Mouse (Mus musculus) layer of hippocampus, adult 18-20 months (tissue): ENCODE measurements around the gene Ebi3. TPM values are rescaled to one million over a fixed set of nuclear protein-coding genes. Genes with fewer than 3 reads are reported as not detected.

Experiments
- DNase-seq, 2 experiments: peaks; one replicate each; pipeline ENCODE4 v3.0.0; 2022; ENCODE audit warnings: low spot score in 2 of 2
- total RNA-seq, 2 experiments: library from RNA; stranded (reverse); gene quantifications; 2 replicates each; pipeline ENCODE4 v1.2.3; 2021

Ebi3 gene
- total RNA-seq, 2 experiments from 2014 or later, result 1.4 to 1.5 TPM

DNA sequence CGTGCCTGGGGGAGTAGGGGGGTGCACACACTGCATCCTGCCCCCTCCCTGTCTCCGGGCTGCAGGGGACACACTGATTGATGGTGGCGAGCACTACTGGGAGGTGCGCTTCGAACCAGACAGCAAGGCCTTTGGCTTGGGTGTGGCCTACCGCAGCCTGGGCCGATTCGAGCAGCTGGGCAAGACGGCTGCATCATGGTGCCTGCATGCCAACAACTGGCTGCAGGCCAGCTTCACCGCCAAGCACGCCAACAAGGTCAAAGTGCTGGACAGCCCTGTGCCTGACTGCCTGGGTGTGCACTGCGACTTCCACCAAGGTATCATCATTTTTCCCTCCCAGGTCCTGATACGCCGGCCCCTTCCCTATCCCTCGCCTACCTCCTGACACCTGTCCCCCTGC is 43.6 kb downstream of the Ebi3 start:
- DNase-seq, result no peak

DNA sequence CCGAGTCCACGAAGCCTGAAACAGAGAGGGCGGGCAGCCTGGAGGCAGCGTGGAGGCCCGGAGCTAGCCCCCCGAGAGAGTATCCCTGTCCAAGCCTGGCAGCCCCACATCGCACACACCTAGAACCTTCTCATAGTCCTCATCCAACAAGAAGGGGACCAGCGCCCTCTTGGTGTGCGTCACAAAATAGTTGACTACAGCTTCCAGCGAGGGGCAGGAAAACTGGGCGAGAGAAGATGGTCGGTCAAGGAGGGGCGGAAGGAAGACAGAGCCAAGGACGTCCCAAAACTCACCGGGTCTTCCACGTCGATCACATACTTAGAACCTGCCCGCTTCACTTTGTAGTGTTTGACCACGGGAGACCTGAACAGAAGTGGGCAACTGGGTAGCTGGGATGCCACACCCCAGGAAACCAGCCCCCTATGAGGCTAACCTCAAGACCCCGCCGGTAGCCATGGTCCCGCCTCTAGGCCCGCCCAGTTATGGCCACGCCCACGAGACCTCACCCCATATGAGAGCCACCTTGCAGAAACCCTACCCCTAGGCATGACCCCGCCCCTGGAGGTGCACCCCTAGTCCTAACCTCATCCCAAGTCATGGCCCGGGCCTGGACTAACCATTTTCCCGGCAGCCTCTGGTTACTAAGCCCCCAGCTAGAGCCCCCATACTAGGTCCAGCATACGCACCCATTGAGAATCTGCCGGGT is 47.5 kb downstream of the Ebi3 start:
- DNase-seq, result no peak

- DNase-seq, result no peak
Observed at GRCm38 (mm10) chr17:56003000-56003399, 50.6 kb downstream of the Ebi3 start.

- no peak for DNase-seq
Observed at GRCm38 (mm10) chr17:56005415-56006061, 53.1 kb downstream of the Ebi3 start, which contains the start of the genes Stap2 and Mpnd. Stap2 (minus strand) TSS chr17:56005584. Mpnd (plus strand) TSS chr17:56005711.

Other genes starting within 250 kb of the Ebi3 start
- 1 to 10 TPM; 4.6 to 8.1 TPM for gene Pot1b, start 240.0 kb upstream of the Ebi3 start, total RNA-seq
- under 1 TPM in 1 of 2 experiments, not detected in 1; 0.07 TPM for gene Adgre4, start 202.7 kb upstream of the Ebi3 start, total RNA-seq
- 1 to 10 TPM; 4.7 to 5.9 TPM for gene Zfp119a, start 73.7 kb upstream of the Ebi3 start, total RNA-seq
- gene Zfp959, start 60.5 kb upstream of the Ebi3 start, total RNA-seq, result 1 to 10 TPM; 6.2 to 6.5 TPM
- 1 to 10 TPM; 2.9 to 3.6 TPM for gene Zfp119b, start 3.1 kb upstream of the Ebi3 start, total RNA-seq
- gene Yju2, start 6.5 kb downstream of the Ebi3 start, total RNA-seq, result 10 to 100 TPM; 16.9 to 17.5 TPM
- 10 to 100 TPM; 21.1 to 21.2 TPM for gene Shd, start 17.8 kb downstream of the Ebi3 start, total RNA-seq
- gene Fsd1, start 33.9 kb downstream of the Ebi3 start, total RNA-seq, result 10 to 100 TPM; 68.1 to 68.2 TPM
- 1 to 10 TPM; 1.4 to 2.1 TPM for gene Stap2, start 52.9 kb downstream of the Ebi3 start, total RNA-seq
- gene Mpnd, start 53.1 kb downstream of the Ebi3 start, total RNA-seq, result 100 to 1,000 TPM; 106 to 111 TPM
- 10 to 100 TPM; 53.9 to 57.8 TPM for gene Sh3gl1, start 84.0 kb downstream of the Ebi3 start, total RNA-seq
- gene Chaf1a, start 87.8 kb downstream of the Ebi3 start, total RNA-seq, result 1 to 10 TPM; 2.0 to 3.0 TPM
- 10 to 100 TPM; 85.7 to 90.6 TPM for gene Ubxn6, start 122.4 kb downstream of the Ebi3 start, total RNA-seq
- 100 to 1,000 TPM; 105 to 107 TPM for gene Hdgfl2, start 127.0 kb downstream of the Ebi3 start, total RNA-seq
- gene Plin4, start 157.2 kb downstream of the Ebi3 start, total RNA-seq, result 10 to 100 TPM; 16.3 to 16.9 TPM
- gene Plin5, start 165.0 kb downstream of the Ebi3 start, total RNA-seq, result 1 to 10 TPM in 1 of 2 experiments, under 1 TPM in 1; 0.67 to 1.1 TPM
- gene Lrg1, start 169.4 kb downstream of the Ebi3 start, total RNA-seq, result 1 to 10 TPM in 1 of 2 experiments, under 1 TPM in 1; 0.61 to 1.0 TPM
- gene Sema6b, start 187.7 kb downstream of the Ebi3 start, total RNA-seq, result 100 to 1,000 TPM; 128 to 130 TPM
- gene Tnfaip8l1, start 209.8 kb downstream of the Ebi3 start, total RNA-seq, result 1 to 10 TPM; 4.6 to 6.1 TPM
- gene Mydgf, start 231.3 kb downstream of the Ebi3 start, total RNA-seq, result 10 to 100 TPM; 41.7 to 44.3 TPM